Mouse (Mus musculus): ENCODE results near the gene Nme1.
"Not testable (repeated sequence)": the region's sequence is repeated elsewhere in the genome, so short reads cannot be mapped to it uniquely, and the experiment has no call there.

Gene Nme1

GRCm38 (mm10) chr11:93965391-93965790, 2.9 kb downstream of the Nme1 start:
- no peak for DNase-seq (ENCODE audit: low read depth)

DNA sequence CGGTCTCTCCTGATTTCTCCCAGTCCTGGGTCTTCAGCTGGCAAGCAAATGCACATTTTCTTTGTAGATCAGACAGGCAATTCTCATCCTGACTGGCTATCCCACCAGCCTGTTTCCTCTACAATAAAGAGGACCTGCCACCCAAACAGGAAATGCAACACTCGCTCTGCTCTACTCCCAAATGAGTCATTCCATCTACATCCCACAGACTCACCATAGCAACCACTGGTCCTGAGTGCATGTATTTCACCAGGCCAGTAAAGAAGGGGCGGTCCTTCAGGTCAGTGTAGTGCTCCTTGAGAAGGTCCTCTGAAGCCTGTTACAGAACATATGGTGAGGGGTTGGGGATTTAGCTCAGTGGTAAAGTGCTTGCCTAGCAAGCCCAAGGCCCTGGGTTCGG, 5.3 kb downstream of the Nme1 start:
- no peak for DNase-seq (ENCODE audit: low read depth)

DNA sequence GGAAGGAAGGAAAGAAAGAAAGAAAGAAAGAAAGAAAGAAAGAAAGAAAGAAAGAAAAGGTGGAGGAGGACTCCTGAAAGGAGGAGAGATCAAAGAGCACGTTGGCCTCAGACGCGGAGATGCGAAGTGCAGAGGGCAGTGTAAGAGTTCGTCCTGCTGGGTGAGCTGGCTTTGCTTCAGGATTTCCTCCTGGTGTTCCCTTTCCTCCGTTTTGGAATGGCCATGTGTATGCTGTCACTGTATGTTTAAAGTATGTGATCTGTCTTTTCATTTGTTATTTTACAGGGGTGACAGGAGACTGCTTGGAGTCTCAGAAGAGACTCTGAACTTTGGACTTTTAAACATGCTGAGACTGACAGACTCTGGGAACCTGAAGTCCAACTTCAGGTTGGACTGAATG, 6.8 kb downstream of the Nme1 start:
- no peak for DNase-seq (ENCODE audit: low read depth)

DNA sequence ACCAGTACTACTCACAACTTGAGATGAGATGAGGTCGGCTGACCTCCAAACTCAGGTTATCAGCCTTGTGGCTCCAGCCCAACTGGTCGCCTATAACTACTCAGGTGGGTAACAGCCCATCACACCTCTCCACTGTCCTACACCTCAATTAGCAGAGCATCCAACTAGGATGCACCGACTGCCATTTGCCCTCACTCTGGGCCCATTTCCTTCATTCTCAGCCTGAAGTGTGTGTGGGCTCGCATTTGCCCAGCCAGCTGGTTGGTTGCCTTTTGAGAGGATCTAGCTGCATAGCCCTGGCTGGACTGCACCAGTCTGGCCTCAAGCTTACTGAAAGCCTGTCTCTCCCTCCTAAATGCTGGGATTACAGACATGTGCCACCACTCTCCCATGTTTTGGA, 10.6 kb downstream of the Nme1 start:
- DNase-seq (ENCODE audit: low read depth), result no peak

DNA sequence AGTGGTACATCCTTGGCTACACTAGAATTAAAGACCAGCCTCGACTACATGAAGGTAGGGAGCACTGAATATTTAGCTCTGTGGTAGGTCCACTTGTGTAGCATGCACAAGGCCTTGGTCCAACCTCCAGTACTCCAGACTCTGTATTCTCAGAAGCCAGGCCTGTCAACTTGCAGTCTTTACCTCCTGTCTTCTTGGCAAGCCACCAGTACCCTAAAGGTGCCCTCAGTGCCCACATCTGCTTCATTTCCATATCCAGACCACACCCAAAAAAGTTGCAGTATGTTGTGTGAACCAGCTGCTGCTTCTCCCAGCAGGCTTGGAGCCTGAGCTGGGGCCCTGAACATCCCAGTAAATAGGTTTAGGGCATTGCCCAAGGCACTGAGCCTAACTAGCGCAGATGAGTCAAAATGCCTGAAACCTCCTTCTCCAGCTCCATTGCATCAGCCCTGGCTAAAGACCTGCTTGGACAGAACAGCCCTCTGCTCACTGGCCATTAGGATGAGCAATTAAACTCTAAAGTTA, 11.2 kb downstream of the Nme1 start:
- peak; percentile 15 for DNase-seq (ENCODE audit: low read depth)

DNA sequence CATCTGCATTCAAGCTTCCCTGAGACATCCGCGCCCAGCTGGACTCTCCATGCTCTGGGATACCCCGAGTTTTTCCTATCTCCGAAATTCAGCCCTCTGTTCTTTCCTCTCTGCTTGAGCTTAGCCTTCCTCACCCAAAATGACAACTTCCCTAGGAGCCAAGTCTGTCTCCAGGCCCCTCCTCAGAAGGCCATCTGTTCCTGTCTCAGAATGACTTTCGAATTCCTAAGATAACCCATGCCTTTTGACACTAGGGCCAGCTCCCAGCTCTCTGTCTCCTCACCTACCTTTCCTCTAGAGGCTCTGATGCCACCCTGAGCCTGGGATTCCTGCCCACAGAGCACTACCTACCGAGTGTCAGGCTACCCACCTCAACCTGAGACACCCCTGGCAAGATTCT, 12.2 kb downstream of the Nme1 start, which contains the start of gene Nme2:
Nme2 (minus strand) TSS at position 101 of the 400 bp plus-strand sequence.
- no peak for DNase-seq (ENCODE audit: low read depth)

DNA sequence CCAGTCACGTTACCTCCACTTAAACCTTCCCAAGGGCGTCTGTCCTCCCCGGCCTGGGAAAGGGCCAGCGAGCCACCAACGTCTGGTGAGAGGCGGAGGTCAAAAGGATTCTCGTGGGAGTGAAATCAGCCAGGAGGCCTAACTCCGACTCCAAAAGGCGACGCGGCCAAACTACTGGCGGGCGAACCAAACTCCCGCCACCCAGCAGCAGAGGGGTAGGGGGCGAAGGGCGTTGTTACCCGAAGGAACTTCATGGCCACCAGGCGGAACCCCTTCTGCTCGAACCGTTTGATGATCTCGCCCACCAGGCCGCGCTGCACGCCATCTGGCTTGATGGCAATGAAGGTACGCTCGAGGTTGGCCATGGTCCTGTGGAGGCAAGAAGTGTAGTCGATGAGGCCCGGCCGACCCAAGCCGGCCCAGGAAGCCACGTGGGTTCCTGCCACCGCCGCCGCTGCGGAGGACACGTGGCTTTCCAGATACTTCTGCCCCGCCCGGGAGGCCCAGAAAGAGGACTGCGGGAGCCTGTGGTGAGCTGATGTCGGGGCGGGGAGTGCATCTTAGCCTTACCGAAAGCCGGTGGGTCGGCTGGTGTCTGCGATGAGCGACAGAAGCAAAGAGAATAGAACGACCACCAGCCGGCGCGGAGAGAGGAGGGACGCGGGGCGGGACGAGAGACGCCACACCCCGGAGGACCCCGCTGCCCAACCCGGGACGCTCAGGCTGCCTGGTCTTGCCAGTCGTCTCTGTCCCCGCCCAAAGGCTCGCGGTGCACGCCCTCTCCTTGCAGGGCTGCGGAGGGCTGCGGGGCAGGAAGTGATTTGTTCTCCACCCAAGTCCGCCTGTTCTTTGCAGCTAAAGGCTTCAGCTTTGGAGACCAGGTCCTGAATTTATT, 12.8 kb downstream of the Nme1 start:
- DNase-seq (ENCODE audit: low read depth), result peak; percentile 95

DNA sequence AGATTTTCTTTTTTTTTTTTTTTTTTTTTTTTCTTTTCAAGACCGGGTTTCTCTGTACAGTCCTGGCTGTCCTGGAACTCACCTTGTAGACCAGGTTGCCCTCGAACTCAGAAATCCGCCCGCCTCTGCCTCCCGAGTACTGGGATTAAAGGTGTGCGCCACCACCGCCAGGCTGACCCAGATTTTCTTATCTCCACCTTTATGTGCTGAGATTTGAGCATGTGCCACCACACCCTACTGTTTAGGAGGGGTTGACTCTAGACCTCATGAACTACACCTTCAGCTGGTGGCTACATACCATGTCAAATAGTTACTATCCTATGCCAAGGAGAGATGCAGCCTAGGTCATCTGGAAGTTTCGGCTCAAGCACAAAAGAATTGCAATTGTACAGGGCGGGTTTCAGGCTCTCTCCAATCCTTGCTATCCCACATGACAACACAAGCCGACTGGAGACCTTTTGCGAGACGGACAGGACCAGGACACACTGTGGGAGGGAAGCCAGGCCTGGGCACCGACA, 13.5 kb downstream of the Nme1 start:
- no peak for DNase-seq (ENCODE audit: low read depth)

DNA sequence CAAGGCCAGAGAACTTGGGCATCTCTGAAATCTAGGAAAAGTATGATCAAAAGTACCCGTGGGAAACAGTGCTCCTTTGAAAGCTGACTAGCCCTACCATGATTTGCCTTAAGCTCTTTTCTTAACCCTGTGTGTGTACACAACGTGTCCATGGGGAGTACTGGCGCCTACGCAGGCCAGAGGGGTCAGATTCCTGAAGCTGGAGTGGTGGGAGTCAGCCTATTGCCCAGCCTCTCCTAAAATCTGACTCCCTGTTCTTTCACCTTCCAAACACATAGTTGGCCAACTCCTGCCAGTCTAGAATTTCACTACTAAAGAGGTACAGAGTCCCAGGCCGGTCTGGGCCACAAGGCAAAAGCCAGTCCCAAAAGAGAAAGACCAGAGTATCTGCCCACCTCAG, 15.9 kb downstream of the Nme1 start:
- no peak for DNase-seq (ENCODE audit: low read depth)

DNA sequence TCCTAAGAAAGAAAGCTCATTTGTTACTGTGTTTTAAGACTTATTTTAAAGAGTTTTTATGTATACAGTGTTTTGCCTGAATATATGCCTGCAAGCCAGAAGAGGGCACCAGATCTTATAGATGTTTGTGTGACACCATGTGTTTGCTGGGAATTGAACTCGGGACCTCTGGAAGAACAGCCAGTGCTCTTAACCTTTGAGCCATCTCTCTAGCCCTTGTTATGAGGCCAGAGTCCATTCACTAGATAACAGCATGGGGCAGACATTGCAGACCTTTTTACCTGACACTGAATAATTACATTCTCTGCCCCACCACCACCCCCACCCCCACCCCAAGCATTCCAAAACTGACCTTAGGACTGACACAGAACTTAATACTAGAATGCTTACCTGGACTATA, 18.3 kb downstream of the Nme1 start:
- no peak for DNase-seq (ENCODE audit: low read depth)

- no peak for DNase-seq (ENCODE audit: low read depth)
Measured at GRCm38 (mm10) chr11:93948887-93949567, 19.3 kb downstream of the Nme1 start.

- DNase-seq (ENCODE audit: low read depth), result no peak
Measured at GRCm38 (mm10) chr11:93944986-93945385, 23.3 kb downstream of the Nme1 start.

DNA sequence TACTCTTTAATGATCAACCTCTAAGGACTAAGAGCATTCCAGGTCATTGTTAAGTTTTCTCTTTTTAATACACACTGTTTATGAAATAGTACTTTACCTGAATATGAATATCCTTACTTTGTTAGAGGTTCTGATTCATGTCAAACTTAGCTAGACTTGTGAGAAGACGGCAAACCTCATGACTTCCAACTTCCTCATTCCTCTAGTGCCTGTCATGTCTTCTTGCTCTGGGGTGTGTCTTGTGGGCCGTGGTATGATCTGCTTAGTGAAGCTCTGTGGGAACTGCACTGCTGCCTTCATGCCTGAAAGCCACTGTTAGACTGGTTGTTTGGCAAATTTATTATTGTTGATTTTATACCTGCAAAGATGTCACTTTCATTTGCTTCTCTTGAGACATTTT, 27.4 kb downstream of the Nme1 start:
- DNase-seq (ENCODE audit: low read depth), result no peak

DNA sequence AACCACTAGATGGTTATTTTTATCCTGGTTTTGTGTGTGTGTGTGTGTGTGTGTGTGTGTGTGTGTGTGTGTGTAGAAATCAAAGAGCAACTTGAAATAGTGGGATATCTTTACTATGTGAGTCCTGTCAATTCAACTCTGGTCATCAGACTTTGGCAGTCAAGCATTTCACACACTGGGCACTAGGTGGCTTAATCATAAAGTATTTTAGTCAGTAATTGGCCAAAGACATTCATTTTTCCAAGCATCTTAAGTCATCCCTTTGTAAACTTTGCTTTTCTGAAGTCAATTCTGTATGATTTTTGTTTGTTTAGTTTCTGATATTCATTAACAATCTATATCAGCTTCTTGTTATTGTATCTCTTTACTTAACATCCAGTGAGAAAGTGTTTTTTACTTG, 39.2 kb downstream of the Nme1 start:
- peak; percentile 11 for DNase-seq (ENCODE audit: low read depth)

DNA sequence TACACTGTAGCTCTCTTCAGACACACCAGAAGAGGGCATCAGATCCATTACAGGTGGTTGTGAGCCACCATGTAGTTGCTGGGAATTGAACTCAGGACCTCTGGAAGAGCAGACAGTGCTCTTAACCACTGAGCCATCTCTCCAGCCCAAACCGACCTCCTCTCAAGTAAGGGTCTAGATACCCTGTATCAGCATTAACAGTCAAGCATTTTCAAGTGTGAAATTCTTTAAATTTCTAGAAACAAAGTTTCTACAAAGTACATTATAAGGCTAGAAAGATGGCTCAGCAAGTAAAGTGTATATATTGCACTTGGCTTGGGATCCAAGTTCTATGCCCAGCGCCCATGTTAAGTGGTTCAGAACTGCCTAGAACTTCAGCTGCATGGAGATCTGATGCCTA, 53.3 kb downstream of the Nme1 start:
- not testable (repeated sequence) for DNase-seq (ENCODE audit: low read depth)

DNA sequence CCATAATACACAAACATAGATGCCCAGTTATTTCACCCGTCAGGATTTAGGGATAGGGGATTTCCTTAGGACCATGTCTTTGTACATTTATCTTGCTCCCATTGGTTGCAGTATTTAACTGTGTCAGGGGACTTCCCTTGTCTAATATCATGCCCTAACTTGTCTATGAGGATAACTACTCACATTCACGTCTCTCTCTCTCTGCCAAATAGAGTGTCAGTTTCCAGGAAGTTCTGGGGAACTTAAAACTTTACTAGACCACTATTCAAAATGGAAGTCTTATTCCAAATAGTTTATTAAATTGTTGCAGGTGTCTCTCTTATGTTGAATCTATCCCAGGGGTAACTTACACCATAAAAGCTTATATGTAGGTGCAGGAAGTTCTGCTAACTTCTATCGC, 56.7 kb downstream of the Nme1 start:
- DNase-seq (ENCODE audit: low read depth), result no peak

GRCm38 (mm10) chr11:93908829-93909228, 59.5 kb downstream of the Nme1 start:
- DNase-seq (ENCODE audit: low read depth), result no peak

DNA sequence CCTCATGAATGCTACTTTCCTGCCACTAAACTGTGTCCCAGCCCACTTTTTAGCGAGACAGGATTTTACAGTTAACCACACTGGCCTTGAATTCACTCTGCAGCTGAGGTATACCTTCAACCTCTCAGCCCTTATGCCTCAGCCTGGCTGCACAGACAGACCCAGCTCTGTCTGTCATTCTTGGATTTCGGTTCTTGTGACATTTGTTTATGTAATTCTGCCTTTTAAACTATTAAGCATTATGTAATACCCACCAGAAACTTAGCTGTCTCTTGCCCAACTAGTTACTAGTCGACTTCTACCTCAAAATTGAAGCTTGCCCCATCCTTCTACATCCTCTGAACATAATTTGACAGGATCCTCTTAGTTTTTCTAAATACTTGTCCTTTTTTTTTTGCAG, 60.5 kb downstream of the Nme1 start:
- DNase-seq (ENCODE audit: low read depth), result no peak
